Mouse (Mus musculus) mesoderm, embryonic 11.5 days (tissue): Measurements from ENCODE around the gene Oog2.
"Not testable (repeated sequence)": the region's sequence is repeated elsewhere in the genome, so short reads cannot be mapped to it uniquely, and the experiment has no call there.

Experiments
- DNase-seq: peaks from one replicate; pipeline ENCODE4 v3.0.0-alpha.2; 2012; ENCODE audit warnings: low read depth, low spot score

Oog2 gene

GRCm38 (mm10) chr4:144190419-144190818 is at the start of gene Oog2:
Oog2 (plus strand) TSS chr4:144190719.
- no peak for DNase-seq

- DNase-seq = no peak
Measured at GRCm38 (mm10) chr4:144162563-144162962, 28.0 kb upstream of the Oog2 start, which contains the start of gene Oog3. Oog3 (minus strand) TSS chr4:144162663.

- DNase-seq = not testable (repeated sequence)
Measured at GRCm38 (mm10) chr4:144213218-144213617, 22.7 kb downstream of the Oog2 start, which contains the start of gene C87977. C87977 (minus strand) TSS chr4:144213318.
